Mouse (Mus musculus) R1 (cell line): ENCODE results near the gene Cyp2d34.

Source experiments
- DNase-seq: peaks from one replicate; pipeline ENCODE4 v3.0.0-alpha.2; 2018; ENCODE audit warnings: low read depth, low spot score

Gene Cyp2d34

GRCm38 (mm10) chr15:82620531-82621202 lies at the start of gene Cyp2d34:
Gene Cyp2d34, minus strand, starts transcription at chr15:82620946.
- no peak for DNase-seq

DNA sequence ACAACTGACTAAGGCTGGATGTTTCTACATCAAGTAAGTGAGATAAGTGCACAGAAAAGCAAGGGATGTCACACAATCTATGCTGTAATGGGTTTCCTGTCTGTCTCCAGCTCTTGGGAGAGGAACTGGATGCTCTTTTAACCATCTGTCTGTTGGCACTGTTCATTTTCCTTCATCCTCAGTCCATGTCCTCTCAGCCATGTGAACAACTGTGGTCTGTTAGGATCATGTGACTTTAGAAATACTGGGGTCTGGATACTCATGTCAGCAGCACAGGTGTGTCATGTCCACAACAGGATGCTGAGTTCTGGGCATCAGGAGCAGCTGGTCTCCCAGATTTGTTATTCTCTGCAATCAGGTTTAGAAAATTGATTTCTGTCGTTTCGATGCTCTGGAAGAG lies 35.6 kb upstream of the Cyp2d34 start:
- DNase-seq = no peak

DNA sequence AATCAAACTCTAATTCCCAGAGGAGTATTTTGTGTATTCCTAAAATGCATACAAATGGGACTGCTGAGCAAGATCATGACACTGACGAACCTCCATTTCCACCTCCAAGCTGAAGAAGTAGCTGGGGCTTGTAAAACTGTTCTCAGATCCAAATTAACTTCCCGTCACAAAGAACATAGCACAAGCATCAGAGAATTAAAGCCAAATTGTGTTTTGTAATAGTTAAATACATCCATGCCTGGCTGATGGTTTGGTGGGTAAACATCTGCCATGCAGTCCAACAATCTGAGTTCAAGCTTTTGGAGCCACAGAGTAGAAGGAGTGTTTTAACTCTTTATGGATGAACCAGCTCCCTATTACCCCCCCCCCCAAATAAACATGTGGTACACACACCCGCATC lies 23.6 kb upstream of the Cyp2d34 start:
- no peak for DNase-seq

DNA sequence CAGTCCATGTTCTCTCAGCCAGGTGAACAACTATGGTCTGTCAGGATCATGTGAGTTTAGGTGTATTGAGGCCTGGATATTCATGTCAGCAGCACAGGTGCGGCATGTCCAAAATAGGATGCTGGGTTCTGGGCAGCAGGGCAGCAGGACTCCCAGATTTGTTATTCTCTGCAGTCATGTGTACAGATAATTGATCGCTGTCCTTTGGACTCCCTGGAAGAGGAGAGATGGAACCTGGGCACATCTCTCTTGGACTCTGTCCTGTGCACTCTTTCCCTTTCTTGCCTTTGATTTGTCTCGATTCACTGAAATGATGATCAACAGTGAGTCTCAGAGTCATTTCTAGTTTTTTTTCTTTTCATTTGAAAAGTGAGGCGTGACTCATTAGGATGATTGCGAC lies 23.0 kb upstream of the Cyp2d34 start:
- DNase-seq = no peak

- DNase-seq = no peak
Observed at GRCm38 (mm10) chr15:82642771-82643170, 22.0 kb upstream of the Cyp2d34 start.

DNA sequence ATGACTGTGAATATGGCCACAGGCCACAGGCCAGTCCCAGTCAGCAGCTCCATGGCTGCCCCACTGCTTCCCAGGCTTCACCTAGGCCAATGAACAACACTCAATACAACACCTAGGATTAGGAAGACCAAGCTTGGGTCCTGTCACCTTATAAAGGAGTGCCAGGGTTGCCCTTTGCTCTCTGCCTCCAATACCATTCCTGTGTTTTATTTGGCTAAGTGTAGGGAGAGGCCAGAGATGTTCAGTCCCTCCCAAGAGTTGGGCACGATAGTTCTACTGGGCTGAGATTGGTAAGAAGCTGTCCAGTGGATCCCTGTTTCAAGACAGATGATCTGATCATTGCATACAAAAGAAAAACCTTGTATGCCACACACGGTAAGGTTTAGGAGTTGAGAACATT lies 21.2 kb upstream of the Cyp2d34 start:
- DNase-seq = no peak

DNA sequence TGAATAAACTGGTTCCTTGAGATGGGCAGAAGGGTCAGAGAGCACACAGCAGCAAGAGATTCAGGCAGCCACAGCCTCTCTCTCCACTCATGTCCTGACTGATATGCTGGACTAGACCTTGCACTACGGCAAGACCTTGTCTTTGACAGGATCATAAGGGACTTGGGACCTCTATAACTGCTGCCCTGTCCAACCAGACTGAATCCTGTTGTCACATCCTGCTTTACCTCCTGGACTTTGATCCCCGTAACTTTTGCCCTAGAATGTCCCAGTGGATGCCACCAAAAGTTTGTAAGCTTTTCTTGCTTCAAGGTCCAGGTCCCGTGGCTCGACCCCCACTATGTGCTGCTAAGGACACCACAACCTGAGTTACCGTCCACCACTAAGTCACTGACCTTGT lies 20.6 kb upstream of the Cyp2d34 start:
- DNase-seq = no peak

GRCm38 (mm10) chr15:82640201-82640600 lies 19.5 kb upstream of the Cyp2d34 start:
- DNase-seq = no peak

GRCm38 (mm10) chr15:82637130-82638075 lies 16.7 kb upstream of the Cyp2d34 start:
- DNase-seq = no peak

DNA sequence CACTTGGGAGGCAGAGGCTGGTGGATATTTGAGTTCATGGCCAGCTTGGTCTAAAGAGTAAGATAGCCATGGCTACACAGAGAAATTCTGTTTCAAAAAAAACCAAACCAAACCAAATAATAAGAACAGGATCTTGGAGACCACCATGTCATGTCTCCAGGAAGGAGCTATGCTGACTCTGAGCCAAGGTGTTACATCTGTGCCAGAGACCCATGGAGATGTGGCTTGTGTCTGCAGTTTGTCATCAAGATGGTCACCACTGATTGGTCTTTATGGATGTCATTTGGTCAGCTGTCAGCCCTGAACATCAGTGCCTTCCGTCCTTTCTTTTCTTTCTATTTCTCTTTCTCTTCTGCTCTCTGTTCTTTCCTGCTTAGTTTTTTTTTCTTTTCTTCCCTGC lies 14.2 kb upstream of the Cyp2d34 start:
- DNase-seq = no peak

DNA sequence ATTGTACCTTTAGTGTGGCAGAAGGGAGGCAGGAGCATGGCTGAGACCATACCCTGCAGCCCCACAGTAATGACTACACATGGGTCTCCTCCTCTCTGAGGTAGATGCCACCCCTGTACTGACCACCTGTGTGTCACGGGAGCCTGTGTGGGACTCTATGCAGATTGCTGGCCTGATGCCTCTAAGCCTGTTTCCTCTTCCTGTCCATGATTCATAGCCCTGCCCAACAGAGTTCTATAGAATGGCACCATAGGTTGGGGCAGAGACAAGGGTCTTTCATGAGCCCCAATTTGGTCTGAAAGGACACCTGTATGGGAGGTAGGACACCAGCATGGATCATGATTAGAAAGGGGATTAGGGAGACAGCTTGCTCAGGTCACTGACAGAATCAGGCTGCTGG lies 1.2 kb upstream of the Cyp2d34 start:
- DNase-seq = no peak

GRCm38 (mm10) chr15:82618362-82619020 lies 2.3 kb downstream of the Cyp2d34 start:
- no peak for DNase-seq

DNA sequence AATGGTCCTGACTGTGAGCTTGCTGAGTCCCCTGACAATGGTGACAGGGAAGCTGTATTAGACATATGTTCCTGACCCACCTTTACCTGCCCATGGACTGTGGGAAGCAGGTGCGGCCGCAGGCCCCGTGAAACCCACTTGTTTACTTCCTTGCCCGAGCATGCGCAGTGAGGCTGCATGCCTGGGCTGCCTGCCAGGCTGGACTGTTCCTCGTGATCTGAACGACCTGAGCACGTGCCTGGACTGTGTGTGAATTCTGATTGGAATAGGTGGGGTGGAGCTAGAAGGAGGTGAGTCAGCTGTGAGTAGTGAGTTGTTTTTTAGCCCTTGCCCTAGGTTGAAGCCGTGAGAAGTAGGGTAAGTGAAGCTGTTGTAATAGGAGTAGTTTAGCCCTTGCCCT lies 38.1 kb downstream of the Cyp2d34 start:
- DNase-seq = no peak

GRCm38 (mm10) chr15:82579071-82579470 lies 41.7 kb downstream of the Cyp2d34 start:
- DNase-seq = no peak

DNA sequence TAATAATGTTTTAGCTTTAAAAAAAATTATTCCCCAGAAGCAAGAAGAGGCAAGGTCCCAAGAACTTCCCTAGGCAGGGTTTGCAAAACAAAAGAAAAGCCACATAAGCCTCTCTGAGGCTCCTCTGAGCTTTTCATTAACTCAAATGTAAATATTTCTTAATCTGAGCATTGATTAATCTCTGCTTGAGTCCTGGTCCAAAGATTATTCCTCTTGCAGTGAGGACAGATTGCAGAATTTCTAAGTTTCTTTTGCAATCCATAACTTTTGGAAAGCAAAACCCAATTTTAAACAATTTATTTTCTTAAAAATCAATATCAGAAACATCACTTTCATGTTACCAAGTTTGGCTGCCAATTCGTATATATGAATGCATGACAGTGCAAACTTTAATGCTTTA lies 47.9 kb downstream of the Cyp2d34 start:
- no peak for DNase-seq
